Mouse (Mus musculus): Measurements from ENCODE around the gene Setd1a. TPM values are rescaled to one million over a fixed set of nuclear protein-coding genes. Genes with fewer than 3 reads are reported as not detected.
"Not testable (repeated sequence)": the region's sequence is repeated elsewhere in the genome, so short reads cannot be mapped to it uniquely, and the experiment has no call there.

The Setd1a gene
- polyA plus RNA-seq, 1 experiment from 2014 or later: 20.7 TPM

- not testable (repeated sequence) for H3K4me2 ChIP-seq (ENCODE audit: low read length)
These were observed 63.6 kb downstream of the Setd1a start for GRCm38 (mm10) chr7:127840031-127840430.

GRCm38 (mm10) chr7:127840886-127841285 is 64.4 kb downstream of the Setd1a start:
- 1% methylated on average over 15 of the region's 15 CpGs for WGBS
- Histone ChIP-seq H3K9ac (replicated peaks; ENCODE audit: low read depth, low read length) (peak overlapping the region; percentile 67), H3K4me1 (replicated peaks; ENCODE audit: control insufficient read depth, insufficient read depth, low read length) (peaks cover 7% of the 10 kb centered on the region), H3K4me2 (ENCODE audit: low read length) (peak overlapping the region; percentile 93), H3K4me3 (replicated peaks; ENCODE audit: low read length) (peak overlapping the region; percentile 71), H3K27me3 (replicated peaks; ENCODE audit: control insufficient read depth, insufficient read depth, low read length) (no peaks in the 10 kb centered on the region), H3K27ac (ENCODE audit: low read length) (peak overlapping the region; percentile 80), H3K36me3 (ENCODE audit: control insufficient read depth, insufficient read depth) (no peaks in the 10 kb centered on the region), H3K9me3 (ENCODE audit: control insufficient read depth, low read length) (no peaks in the 10 kb centered on the region)
- ATAC-seq: peak; percentile 20

More at GRCm38 (mm10) chr7:127840031-127840430, 63.6 kb downstream of the Setd1a start:
- not testable (repeated sequence) for H3K9me3 ChIP-seq (ENCODE audit: control insufficient read depth, low read length); ATAC-seq; H3K4me1 ChIP-seq (replicated peaks; ENCODE audit: control insufficient read depth, insufficient read depth, low read length); H3K36me3 ChIP-seq (ENCODE audit: control insufficient read depth, insufficient read depth); H3K4me3 ChIP-seq (replicated peaks; ENCODE audit: low read length); H3K27ac ChIP-seq (ENCODE audit: low read length); H3K9ac ChIP-seq (replicated peaks; ENCODE audit: low read depth, low read length); H3K27me3 ChIP-seq (replicated peaks; ENCODE audit: control insufficient read depth, insufficient read depth, low read length)
- WGBS: 84% methylated on average over 2 of the region's 2 CpGs

- WGBS: under 1% methylated on average over 44 of the region's 46 CpGs
- no peaks in the 10 kb centered on the region for H3K36me3 ChIP-seq (ENCODE audit: control insufficient read depth, insufficient read depth)
- H3K27me3 ChIP-seq (replicated peaks; ENCODE audit: control insufficient read depth, insufficient read depth, low read length): no peaks in the 10 kb centered on the region
- H3K27ac ChIP-seq (ENCODE audit: low read length): peak overlapping the region; percentile 80
- peaks cover 7% of the 10 kb centered on the region for H3K4me1 ChIP-seq (replicated peaks; ENCODE audit: control insufficient read depth, insufficient read depth, low read length)
- peak overlapping the region; percentile 71 for H3K4me3 ChIP-seq (replicated peaks; ENCODE audit: low read length)
- no peaks in the 10 kb centered on the region for H3K9me3 ChIP-seq (ENCODE audit: control insufficient read depth, low read length)
- H3K4me2 ChIP-seq (ENCODE audit: low read length): peak overlapping the region; percentile 93
- H3K9ac ChIP-seq (replicated peaks; ENCODE audit: low read depth, low read length): peak overlapping the region; percentile 67
- peak; percentile 94 for ATAC-seq
These were observed 65.0 kb downstream of the Setd1a start for GRCm38 (mm10) chr7:127841340-127842000.

- Histone ChIP-seq H3K4me1 (replicated peaks; ENCODE audit: control insufficient read depth, insufficient read depth, low read length) (peaks cover 7% of the 10 kb centered on the region), H3K27me3 (replicated peaks; ENCODE audit: control insufficient read depth, insufficient read depth, low read length) (no peaks in the 10 kb centered on the region), H3K4me2 (ENCODE audit: low read length) (peak overlapping the region; percentile 93), H3K27ac (ENCODE audit: low read length) (peak overlapping the region; percentile 80), H3K36me3 (ENCODE audit: control insufficient read depth, insufficient read depth) (no peaks in the 10 kb centered on the region), H3K9ac (replicated peaks; ENCODE audit: low read depth, low read length) (peak overlapping the region; percentile 45), H3K9me3 (ENCODE audit: control insufficient read depth, low read length) (no peaks in the 10 kb centered on the region), H3K4me3 (replicated peaks; ENCODE audit: low read length) (peak overlapping the region; percentile 71)
- under 1% methylated on average over 40 of the region's 40 CpGs for WGBS
- ATAC-seq: peak; percentile 49
These were observed 65.7 kb downstream of the Setd1a start for GRCm38 (mm10) chr7:127842001-127842718.

Other genes with a start within 250 kb of the Setd1a start
- 4.0 and 6.2 TPM in 2 replicates for gene Tmem265, start 215.3 kb upstream of the Setd1a start, polyA plus RNA-seq (2015; fragmentation: Nextera tagmentation; extraction: Ambion mirVana)
- 65.2 and 65.7 TPM in 2 replicates for gene Phkg2, start 203.3 kb upstream of the Setd1a start, polyA plus RNA-seq (2015; fragmentation: Nextera tagmentation; extraction: Ambion mirVana)
- 10.0 and 10.3 TPM in 2 replicates for gene Ccdc189, start 188.1 kb upstream of the Setd1a start, polyA plus RNA-seq (2015; fragmentation: Nextera tagmentation; extraction: Ambion mirVana)
- gene Rnf40, start 187.9 kb upstream of the Setd1a start, polyA plus RNA-seq (2015; fragmentation: Nextera tagmentation; extraction: Ambion mirVana): 54.1 and 62.7 TPM in 2 replicates
- 19.4 and 20.4 TPM in 2 replicates for gene Zfp629, start 160.9 kb upstream of the Setd1a start, polyA plus RNA-seq (2015; fragmentation: Nextera tagmentation; extraction: Ambion mirVana)
- 30.6 and 33.8 TPM in 2 replicates for gene Bcl7c, start 67.7 kb upstream of the Setd1a start, polyA plus RNA-seq (2015; fragmentation: Nextera tagmentation; extraction: Ambion mirVana)
- gene Ctf1, start 63.9 kb upstream of the Setd1a start, polyA plus RNA-seq (2015; fragmentation: Nextera tagmentation; extraction: Ambion mirVana): 3.5 and 4.5 TPM in 2 replicates
- 0.11 and 0.17 TPM in 2 replicates for gene Ctf2, start 44.5 kb upstream of the Setd1a start, polyA plus RNA-seq (2015; fragmentation: Nextera tagmentation; extraction: Ambion mirVana)
- 8.0 and 8.4 TPM in 2 replicates for gene Fbxl19, start 32.1 kb upstream of the Setd1a start, polyA plus RNA-seq (2015; fragmentation: Nextera tagmentation; extraction: Ambion mirVana)
- gene Orai3, start 6.9 kb upstream of the Setd1a start, polyA plus RNA-seq (2015; fragmentation: Nextera tagmentation; extraction: Ambion mirVana): 9.5 and 9.6 TPM in 2 replicates
- gene Gm49388, start 8.9 kb downstream of the Setd1a start, polyA plus RNA-seq (2015; fragmentation: Nextera tagmentation; extraction: Ambion mirVana): not detected in 2 replicates
- gene Hsd3b7, start 23.9 kb downstream of the Setd1a start, polyA plus RNA-seq (2015; fragmentation: Nextera tagmentation; extraction: Ambion mirVana): 7.3 and 10.7 TPM in 2 replicates
- gene Stx4a, start 47.6 kb downstream of the Setd1a start, polyA plus RNA-seq (2015; fragmentation: Nextera tagmentation; extraction: Ambion mirVana): 17.8 and 22.2 TPM in 2 replicates
- 37.9 and 50.8 TPM in 2 replicates for gene Stx1b, start 47.9 kb downstream of the Setd1a start, polyA plus RNA-seq (2015; fragmentation: Nextera tagmentation; extraction: Ambion mirVana)
- gene Zfp646, start 99.6 kb downstream of the Setd1a start, polyA plus RNA-seq (2015; fragmentation: Nextera tagmentation; extraction: Ambion mirVana): 14.4 and 15.4 TPM in 2 replicates
- 43.4 and 45.4 TPM in 2 replicates for gene Zfp668, start 100.2 kb downstream of the Setd1a start, polyA plus RNA-seq (2015; fragmentation: Nextera tagmentation; extraction: Ambion mirVana)
- gene Prss53, start 114.3 kb downstream of the Setd1a start, polyA plus RNA-seq (2015; fragmentation: Nextera tagmentation; extraction: Ambion mirVana): 0.87 and 1.3 TPM in 2 replicates
- gene Gm21974, start 118.8 kb downstream of the Setd1a start, polyA plus RNA-seq (2015; fragmentation: Nextera tagmentation; extraction: Ambion mirVana): not detected in 2 replicates
- gene Vkorc1, start 118.9 kb downstream of the Setd1a start, polyA plus RNA-seq (2015; fragmentation: Nextera tagmentation; extraction: Ambion mirVana): 63.9 and 74.4 TPM in 2 replicates
- gene Bckdk, start 127.4 kb downstream of the Setd1a start, polyA plus RNA-seq (2015; fragmentation: Nextera tagmentation; extraction: Ambion mirVana): 79.4 and 81.7 TPM in 2 replicates
- 53.3 and 55.4 TPM in 2 replicates for gene Kat8, start 135.8 kb downstream of the Setd1a start, polyA plus RNA-seq (2015; fragmentation: Nextera tagmentation; extraction: Ambion mirVana)
- 0.19 and 0.32 TPM in 2 replicates for gene Prss8, start 153.4 kb downstream of the Setd1a start, polyA plus RNA-seq (2015; fragmentation: Nextera tagmentation; extraction: Ambion mirVana)
- gene Prss36, start 170.1 kb downstream of the Setd1a start, polyA plus RNA-seq (2015; fragmentation: Nextera tagmentation; extraction: Ambion mirVana): 13.2 TPM in 2 replicates
- 342 and 386 TPM in 2 replicates for gene Fus, start 190.8 kb downstream of the Setd1a start, polyA plus RNA-seq (2015; fragmentation: Nextera tagmentation; extraction: Ambion mirVana)
- gene Pycard, start 217.2 kb downstream of the Setd1a start, polyA plus RNA-seq (2015; fragmentation: Nextera tagmentation; extraction: Ambion mirVana): 4.9 and 5.1 TPM in 2 replicates
- not detected in 2 replicates for gene Trim72, start 227.3 kb downstream of the Setd1a start, polyA plus RNA-seq (2015; fragmentation: Nextera tagmentation; extraction: Ambion mirVana)